Mouse (Mus musculus) left cerebral cortex, adult 9 months (tissue): ENCODE data around the gene Adk.

Experiments used
- DNase-seq, 2 experiments: peaks; one replicate each; pipeline ENCODE4 v3.0.0; 2022; ENCODE audit warnings: low spot score in 2 of 2

Gene Adk

GRCm38 (mm10) chr14:21165706-21166105, 113.3 kb downstream of the Adk start:
- no peak for DNase-seq

DNA sequence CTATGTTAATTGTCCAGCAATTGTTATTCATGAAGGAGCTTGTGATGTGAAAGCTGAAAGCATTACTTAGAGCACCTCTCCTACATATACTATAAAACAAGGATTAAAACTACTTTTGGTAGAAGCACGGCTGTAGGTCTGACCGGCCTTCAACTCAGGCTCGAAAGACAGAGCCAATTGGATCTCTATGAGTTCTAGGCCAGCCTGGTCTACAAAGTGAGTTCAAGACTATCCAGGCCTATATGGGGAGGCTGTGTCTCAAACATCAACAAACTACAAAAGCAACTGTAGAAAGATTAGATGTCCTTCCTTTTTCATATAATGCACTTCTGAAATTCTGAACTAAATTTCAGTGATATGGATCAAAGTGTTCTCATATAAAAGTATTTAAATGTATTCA, 113.7 kb downstream of the Adk start:
- DNase-seq, result no peak

- DNase-seq, result no peak
These were observed 121.8 kb downstream of the Adk start for GRCm38 (mm10) chr14:21173973-21174745.

GRCm38 (mm10) chr14:21174804-21175203, 122.4 kb downstream of the Adk start:
- DNase-seq, result no peak

DNA sequence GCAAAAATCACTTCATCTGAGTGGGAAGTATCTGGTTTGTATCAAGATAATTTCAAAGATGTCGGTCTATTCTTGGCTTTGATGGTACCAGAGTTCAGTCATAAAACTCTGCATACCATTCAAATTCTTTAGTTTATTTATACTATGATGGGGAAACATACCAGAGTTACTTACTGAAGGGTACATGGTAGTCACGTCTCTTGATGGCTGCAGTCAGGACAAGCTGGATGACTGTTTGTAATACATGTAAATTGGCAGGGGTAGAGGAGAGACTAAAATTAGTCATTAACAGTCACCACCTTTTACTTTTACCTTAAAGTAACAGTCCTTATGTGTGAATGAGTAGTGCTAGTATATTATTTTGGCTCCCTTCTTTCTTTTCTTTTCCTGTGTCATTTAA, 125.4 kb downstream of the Adk start:
- DNase-seq, result no peak

- no peak for DNase-seq
These were observed 126.0 kb downstream of the Adk start for GRCm38 (mm10) chr14:21178356-21178755.

GRCm38 (mm10) chr14:21181053-21181452, 128.7 kb downstream of the Adk start:
- DNase-seq, result no peak

- DNase-seq, result no peak
These were observed 139.6 kb downstream of the Adk start for GRCm38 (mm10) chr14:21191966-21192365.

DNA sequence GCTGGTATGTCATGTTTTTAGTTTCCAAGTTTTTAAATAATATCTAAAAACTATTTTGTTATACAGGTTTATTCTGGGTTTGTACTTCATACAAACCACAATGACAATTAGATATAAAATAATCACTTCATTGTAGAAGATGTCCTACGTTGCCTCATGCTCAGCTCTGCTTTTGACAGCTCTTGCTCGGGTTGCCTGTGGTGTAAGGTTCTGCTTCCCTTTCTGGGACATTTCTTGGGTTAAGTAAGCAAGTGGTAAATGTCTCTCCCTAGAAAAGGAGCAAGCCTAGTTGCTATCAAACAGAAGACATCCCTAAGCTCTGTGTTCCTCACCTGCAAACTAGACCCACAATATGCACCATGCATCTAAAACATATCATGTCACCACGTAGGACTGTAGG, 140.4 kb downstream of the Adk start:
- DNase-seq, result no peak

DNA sequence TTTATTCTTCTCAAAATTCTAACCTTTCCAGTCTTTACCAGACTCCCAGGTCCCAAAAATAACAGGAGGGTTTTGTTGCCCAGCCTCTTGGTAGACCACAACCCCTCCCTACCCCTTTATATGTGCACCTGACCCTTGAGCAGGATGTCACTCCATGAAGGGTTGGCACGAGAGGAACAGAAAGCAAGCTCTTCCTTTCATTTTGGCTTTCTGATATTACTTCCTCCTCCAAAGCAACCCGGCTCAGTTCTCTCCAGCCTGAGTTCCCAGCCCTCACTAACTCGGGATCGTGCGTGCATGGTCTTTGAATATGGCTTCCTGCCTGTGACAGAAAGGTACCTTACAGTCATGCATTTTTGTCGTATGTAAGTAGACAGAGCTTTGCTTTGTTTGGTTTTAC, 142.0 kb downstream of the Adk start:
- DNase-seq, result no peak

DNA sequence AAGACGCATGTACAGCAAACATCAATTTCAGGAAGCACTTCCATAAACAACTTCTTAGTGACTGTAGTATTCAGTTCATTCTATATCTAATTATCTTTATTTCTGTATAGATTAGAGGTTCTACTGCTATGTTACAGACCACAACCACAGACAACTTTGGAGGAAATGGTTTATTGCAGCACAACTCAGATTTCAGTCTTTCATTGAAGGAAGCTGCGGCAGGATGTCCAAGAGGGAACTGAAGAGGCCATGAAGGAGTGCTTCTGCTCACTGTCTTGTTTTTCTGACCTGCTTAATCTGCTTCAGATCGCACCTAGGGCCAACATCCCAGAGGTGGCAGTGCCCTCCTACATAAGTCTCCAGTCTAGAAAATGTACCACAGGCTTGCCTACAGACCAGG, 148.5 kb downstream of the Adk start:
- DNase-seq, result no peak

GRCm38 (mm10) chr14:21206472-21206871, 154.1 kb downstream of the Adk start:
- DNase-seq, result no peak

DNA sequence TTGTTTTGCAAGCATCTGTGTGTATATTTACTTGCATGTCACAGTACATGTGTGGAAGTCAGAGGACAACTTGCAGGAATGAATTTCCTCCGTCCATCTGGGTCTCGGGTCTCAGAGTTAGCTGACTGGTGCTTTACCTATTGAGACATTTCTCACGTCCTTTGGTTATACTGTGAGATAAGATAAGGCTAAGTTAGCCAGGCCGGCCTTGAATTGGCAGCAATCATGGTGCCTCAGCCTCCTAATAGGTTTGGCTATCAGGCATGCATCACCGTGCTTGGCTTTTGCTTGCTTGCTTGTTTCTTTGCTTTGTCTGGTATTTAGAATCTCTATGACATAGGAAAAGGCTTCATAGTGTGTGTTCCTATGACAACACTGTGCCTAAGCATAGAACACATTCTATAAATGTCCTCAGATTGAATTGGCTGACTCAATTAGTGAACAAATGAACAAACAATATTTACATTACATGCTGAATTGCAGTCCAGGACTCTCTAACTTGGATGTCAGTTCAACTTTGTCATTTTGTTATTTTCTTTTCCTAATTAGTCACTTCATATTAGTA, 169.3 kb downstream of the Adk start:
- peak in 1 of 2 experiments; percentile 17 for DNase-seq

DNA sequence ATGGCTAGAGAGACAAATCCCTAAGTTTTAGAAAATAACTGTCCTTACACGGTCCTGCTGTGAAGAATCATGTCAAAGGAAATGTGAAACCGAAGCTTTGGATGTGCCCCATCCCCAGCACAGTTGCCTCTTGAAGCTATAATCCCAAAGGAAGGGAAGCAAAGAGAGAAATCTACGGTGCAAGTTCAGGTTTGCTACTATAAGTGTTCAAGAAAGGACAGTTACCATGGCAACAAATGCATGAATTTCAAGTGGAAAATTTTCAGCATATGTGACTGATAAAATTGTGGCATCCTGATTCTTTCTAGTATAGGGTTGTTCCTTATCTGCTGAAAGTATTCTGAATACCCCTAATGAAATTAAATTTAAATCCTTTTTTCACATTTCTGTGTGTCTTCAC, 169.8 kb downstream of the Adk start:
- peak; percentile 25 to 34 for DNase-seq

DNA sequence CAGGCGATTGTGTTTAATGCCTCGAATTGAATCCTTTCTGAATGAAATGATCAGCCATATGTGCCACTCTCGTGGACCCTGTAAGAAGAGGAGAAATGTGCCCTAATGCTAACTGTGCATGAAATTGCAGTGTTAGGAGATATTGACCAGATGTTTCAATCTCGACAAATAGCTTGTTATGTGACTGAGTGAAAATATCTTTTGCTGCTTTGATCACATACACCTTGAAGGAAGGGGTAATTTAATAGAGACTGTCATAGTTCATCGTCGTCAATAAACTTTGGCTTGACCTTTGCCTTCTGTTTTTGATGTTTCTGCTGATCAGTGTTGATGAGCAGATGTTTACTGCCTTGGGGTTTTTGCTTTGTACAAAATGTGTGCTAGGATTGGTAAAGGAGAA, 171.1 kb downstream of the Adk start:
- DNase-seq, result no peak

- no peak for DNase-seq
These were observed 171.7 kb downstream of the Adk start for GRCm38 (mm10) chr14:21223971-21224635.

- DNase-seq, result no peak
These were observed 184.7 kb downstream of the Adk start for GRCm38 (mm10) chr14:21237051-21237450.

GRCm38 (mm10) chr14:21241105-21241504, 188.7 kb downstream of the Adk start:
- no peak for DNase-seq

DNA sequence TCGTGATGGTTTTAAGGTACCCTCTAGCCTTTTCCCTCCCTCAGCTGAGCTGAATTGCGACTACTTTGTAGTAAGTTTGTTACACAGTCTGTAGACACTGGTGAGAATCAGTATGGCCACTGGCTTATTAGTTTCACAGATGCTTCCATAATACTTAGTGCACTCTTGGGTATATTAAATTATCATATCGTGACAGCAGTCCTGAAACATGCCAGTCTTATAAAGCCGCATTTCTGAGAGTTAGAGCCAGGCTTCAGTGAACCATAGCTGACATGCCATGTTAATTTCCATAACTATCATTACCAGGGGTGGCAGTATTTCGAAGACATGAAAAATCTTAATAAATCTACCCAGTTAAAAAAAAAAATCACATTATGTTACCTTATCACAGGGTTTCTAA, 199.0 kb downstream of the Adk start:
- DNase-seq, result no peak

GRCm38 (mm10) chr14:21252326-21252886, 200.0 kb downstream of the Adk start:
- DNase-seq, result peak; percentile 58 to 72

- DNase-seq, result peak in 1 of 2 experiments; percentile 21
These were observed 201.1 kb downstream of the Adk start for GRCm38 (mm10) chr14:21253321-21253992.

DNA sequence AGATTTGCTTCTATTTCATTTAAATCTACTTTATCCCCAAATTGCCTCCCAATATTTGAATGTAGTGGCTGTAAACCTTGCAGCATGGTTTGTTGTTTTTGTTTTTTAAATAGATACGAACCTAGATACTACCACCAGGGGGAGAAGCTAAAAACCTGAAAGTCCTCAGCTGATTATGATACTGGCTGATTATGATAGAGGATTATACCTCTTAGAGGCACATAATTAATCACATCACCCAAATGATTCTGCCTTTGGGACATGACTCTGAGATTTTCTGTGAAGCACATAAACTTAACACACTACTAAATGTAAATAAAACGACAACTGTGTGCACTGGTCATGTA, 201.6 kb downstream of the Adk start:
- DNase-seq, result no peak
